Mouse (Mus musculus) hindbrain, embryonic 12.5 days (tissue): ENCODE measurements at regions not wholly inside any gene's neighbourhood (a gene's known extent, or its start where the extent isn't known, plus 50 kb on each side); places are given as distances from the start of the nearest gene placed in this dataset.

Source experiments
- ATAC-seq: fragments of 200-750 bp; cut with Nextera tagmentation; 2 replicates; pipeline ENCODE4 v1.8.0; 2017; ENCODE audit warnings: moderate TSS enrichment; ENCODE audit not compliant: low FRiP score
- H3K27ac ChIP-seq: fragments of 300-500 bp; sonication (generic); 2 replicates; pipeline ENCODE4 v1.5.1; 2016; ENCODE audit warnings: mild to moderate bottlenecking
- H3K27me3 ChIP-seq: fragments of 300-500 bp; sonication (generic); 2 replicates; pipeline ENCODE4 v1.6.1; 2016; ENCODE audit warnings: mild to moderate bottlenecking
- H3K36me3 ChIP-seq: fragments of 300-500 bp; sonication (generic); 2 replicates; pipeline ENCODE4 v1.6.1; 2016; ENCODE audit warnings: mild to moderate bottlenecking
- H3K4me1 ChIP-seq: fragments of 300-500 bp; sonication (generic); 2 replicates; pipeline ENCODE4 v1.6.1; 2016
- H3K4me2 ChIP-seq: fragments of 300-500 bp; sonication (generic); replicated peaks from 2 replicates; pipeline ENCODE4 v1.6.1; 2016; ENCODE audit warnings: mild to moderate bottlenecking
- H3K4me3 ChIP-seq: fragments of 300-500 bp; sonication (generic); 2 replicates; pipeline ENCODE4 v1.5.1; 2016; ENCODE audit warnings: mild to moderate bottlenecking
- H3K9ac ChIP-seq: fragments of 300-500 bp; sonication (generic); 2 replicates; pipeline ENCODE4 v1.6.1; 2016; ENCODE audit warnings: mild to moderate bottlenecking, moderate library complexity
- H3K9me3 ChIP-seq: fragments of 300-500 bp; sonication (generic); replicated peaks from 2 replicates; pipeline ENCODE4 v1.6.1; 2016; ENCODE audit warnings: mild to moderate bottlenecking
- WGBS: fragments of 180-500 bp; shearing (Covaris S2); methylation state at CpG from one replicate; pipeline ENCODE4 v1.1.7; 2016; 5-methylcytosine and 5-hydroxymethylcytosine counted together

- WGBS, result 38% methylated on average over 5 of the region's 5 CpGs
- H3K27ac ChIP-seq, result no peak overlapping the region
Observed at GRCm38 (mm10) chr7:136062658-136063057, 346.5 kb upstream of the Mki67 start.

GRCm38 (mm10) chr7:136065038-136065678 lies 349.0 kb upstream of the Mki67 start:
- H3K9me3 ChIP-seq, result no peaks in the 10 kb centered on the region
- ATAC-seq, result no peak
- no peak overlapping the region for H3K9ac ChIP-seq
- H3K27me3 ChIP-seq, result no peaks in the 10 kb centered on the region
- 68% methylated on average over 12 of the region's 12 CpGs for WGBS
- peaks cover 15% of the 10 kb centered on the region for H3K4me1 ChIP-seq
- no peak overlapping the region for H3K4me2 ChIP-seq
- H3K36me3 ChIP-seq, result no peaks in the 10 kb centered on the region
- H3K27ac ChIP-seq, result 0 out of 2 replicates have a peak overlapping the region, but pooled peaks have one; percentile 26
- H3K4me3 ChIP-seq, result no peak overlapping the region

More at GRCm38 (mm10) chr7:136062658-136063057, 346.5 kb upstream of the Mki67 start:
- Histone ChIP-seq H3K4me3 (no peak overlapping the region), H3K27me3 (no peaks in the 10 kb centered on the region), H3K4me1 (peaks cover 34% of the 10 kb centered on the region), H3K36me3 (no peaks in the 10 kb centered on the region), H3K4me2 (no peak overlapping the region), H3K9ac (no peak overlapping the region), H3K9me3 (no peaks in the 10 kb centered on the region)
- no peak for ATAC-seq

- Histone ChIP-seq H3K27me3 (no peaks in the 10 kb centered on the region), H3K4me2 (no peak overlapping the region), H3K9ac (no peak overlapping the region), H3K36me3 (no peaks in the 10 kb centered on the region), H3K4me1 (peaks cover 11% of the 10 kb centered on the region), H3K27ac (0 out of 2 replicates have a peak overlapping the region, but pooled peaks have one; percentile 26), H3K4me3 (no peak overlapping the region), H3K9me3 (no peaks in the 10 kb centered on the region)
- no peak for ATAC-seq
- WGBS, result 58% methylated on average over 10 of the region's 10 CpGs
Observed at GRCm38 (mm10) chr7:136065679-136066055, 349.5 kb upstream of the Mki67 start.

GRCm38 (mm10) chr7:136070881-136071280 lies 354.7 kb upstream of the Mki67 start:
- Histone ChIP-seq H3K36me3 (no peaks in the 10 kb centered on the region), H3K9me3 (no peaks in the 10 kb centered on the region), H3K9ac (no peak overlapping the region), H3K4me2 (no peak overlapping the region), H3K27me3 (no peaks in the 10 kb centered on the region), H3K4me3 (no peak overlapping the region), H3K27ac (no peak overlapping the region), H3K4me1 (peaks cover 5% of the 10 kb centered on the region)
- no peak for ATAC-seq
- WGBS, result 79% methylated on average over 5 of the region's 5 CpGs

GRCm38 (mm10) chr7:136071331-136071730 lies 355.2 kb upstream of the Mki67 start:
- peaks cover 5% of the 10 kb centered on the region; the same call in 1 of the 2 replicates for H3K4me1 ChIP-seq
- no peak overlapping the region for H3K27ac ChIP-seq
- H3K4me3 ChIP-seq, result no peak overlapping the region
- no peaks in the 10 kb centered on the region for H3K27me3 ChIP-seq
- no peaks in the 10 kb centered on the region for H3K9me3 ChIP-seq
- ATAC-seq, result no peak
- 80% methylated on average over 4 of the region's 4 CpGs for WGBS
- H3K9ac ChIP-seq, result no peak overlapping the region
- no peak overlapping the region for H3K4me2 ChIP-seq
- H3K36me3 ChIP-seq, result no peaks in the 10 kb centered on the region

GRCm38 (mm10) chr7:136073265-136073799 lies 357.2 kb upstream of the Mki67 start:
- H3K9ac ChIP-seq, result no peak overlapping the region
- H3K9me3 ChIP-seq, result no peaks in the 10 kb centered on the region
- no peak overlapping the region for H3K27ac ChIP-seq
- no peaks in the 10 kb centered on the region for H3K27me3 ChIP-seq
- no peak overlapping the region for H3K4me2 ChIP-seq
- H3K36me3 ChIP-seq, result no peaks in the 10 kb centered on the region
- 54% methylated on average over 6 of the region's 6 CpGs for WGBS
- no peak for ATAC-seq
- peaks cover 5% of the 10 kb centered on the region; the same call in 1 of the 2 replicates for H3K4me1 ChIP-seq
- H3K4me3 ChIP-seq, result no peak overlapping the region

- H3K4me2 ChIP-seq, result no peak overlapping the region
- no peaks in the 10 kb centered on the region for H3K27me3 ChIP-seq
- H3K4me1 ChIP-seq, result peaks cover 5% of the 10 kb centered on the region; the same call in 1 of the 2 replicates
- H3K4me3 ChIP-seq, result no peak overlapping the region
- no peak overlapping the region for H3K27ac ChIP-seq
- no peak overlapping the region for H3K9ac ChIP-seq
- H3K36me3 ChIP-seq, result no peaks in the 10 kb centered on the region
- 77% methylated on average over 2 of the region's 2 CpGs for WGBS
- no peaks in the 10 kb centered on the region for H3K9me3 ChIP-seq
- ATAC-seq, result no peak
Observed at GRCm38 (mm10) chr7:136074043-136074442, 357.9 kb upstream of the Mki67 start.

GRCm38 (mm10) chr7:136081534-136082252 lies 365.5 kb upstream of the Mki67 start:
- WGBS, result 44% methylated on average over 7 of the region's 7 CpGs
- Histone ChIP-seq H3K4me1 (peaks cover 44% of the 10 kb centered on the region), H3K27me3 (no peaks in the 10 kb centered on the region), H3K4me2 (no peak overlapping the region), H3K9ac (no peak overlapping the region), H3K36me3 (no peaks in the 10 kb centered on the region), H3K4me3 (no peak overlapping the region), H3K27ac (peak overlapping the region; percentile 86; the same call in 1 of the 2 replicates), H3K9me3 (no peaks in the 10 kb centered on the region)
- ATAC-seq, result no peak

- WGBS, result 72% methylated on average over 4 of the region's 4 CpGs
- no peaks in the 10 kb centered on the region for H3K9me3 ChIP-seq
- H3K4me3 ChIP-seq, result no peak overlapping the region
- no peak overlapping the region for H3K4me2 ChIP-seq
- no peak overlapping the region for H3K9ac ChIP-seq
- 0 out of 2 replicates have a peak, but pooled peaks have one; percentile 1 for ATAC-seq
- no peaks in the 10 kb centered on the region for H3K36me3 ChIP-seq
- peaks cover 44% of the 10 kb centered on the region for H3K4me1 ChIP-seq
- H3K27me3 ChIP-seq, result no peaks in the 10 kb centered on the region
- peak overlapping the region; percentile 86; the same call in 1 of the 2 replicates for H3K27ac ChIP-seq
Observed at GRCm38 (mm10) chr7:136082253-136082867, 366.2 kb upstream of the Mki67 start.

GRCm38 (mm10) chr7:136083005-136083404 lies 366.8 kb upstream of the Mki67 start:
- H3K9ac ChIP-seq, result no peak overlapping the region
- H3K36me3 ChIP-seq, result no peaks in the 10 kb centered on the region
- no peak overlapping the region for H3K4me3 ChIP-seq
- peak; percentile 30; the same call in 1 of the 2 replicates for ATAC-seq
- no peaks in the 10 kb centered on the region for H3K27me3 ChIP-seq
- H3K9me3 ChIP-seq, result no peaks in the 10 kb centered on the region
- H3K4me1 ChIP-seq, result peaks cover 46% of the 10 kb centered on the region
- 50% methylated on average over 10 of the region's 10 CpGs for WGBS
- peak overlapping the region; percentile 86 for H3K27ac ChIP-seq
- no peak overlapping the region for H3K4me2 ChIP-seq

- Histone ChIP-seq H3K9ac (no peak overlapping the region), H3K9me3 (no peaks in the 10 kb centered on the region), H3K4me2 (no peak overlapping the region), H3K27me3 (no peaks in the 10 kb centered on the region), H3K4me3 (no peak overlapping the region), H3K27ac (peak overlapping the region; percentile 86), H3K36me3 (no peaks in the 10 kb centered on the region), H3K4me1 (peaks cover 51% of the 10 kb centered on the region)
- WGBS, result 23% methylated on average over 14 of the region's 14 CpGs
- peak; percentile 90 for ATAC-seq
Observed at GRCm38 (mm10) chr7:136083571-136084342, 367.6 kb upstream of the Mki67 start.
